Mouse (Mus musculus): ENCODE results near the gene Cdh4.

The Cdh4 gene

GRCm38 (mm10) chr2:179538535-179538934, 96.3 kb downstream of the Cdh4 start:
- no peak for DNase-seq (ENCODE audit: low read depth, low spot score)

GRCm38 (mm10) chr2:179539532-179540245, 97.5 kb downstream of the Cdh4 start:
- no peak for DNase-seq (ENCODE audit: low read depth, low spot score)

GRCm38 (mm10) chr2:179541096-179541495, 98.9 kb downstream of the Cdh4 start:
- DNase-seq (ENCODE audit: low read depth, low spot score), result no peak

GRCm38 (mm10) chr2:179547627-179548026, 105.4 kb downstream of the Cdh4 start:
- DNase-seq (ENCODE audit: low read depth, low spot score), result no peak

- DNase-seq (ENCODE audit: low read depth, low spot score), result no peak
Observed at GRCm38 (mm10) chr2:179555928-179556327, 113.7 kb downstream of the Cdh4 start.

- DNase-seq (ENCODE audit: low read depth, low spot score), result no peak
Observed at GRCm38 (mm10) chr2:179562350-179562749, 120.1 kb downstream of the Cdh4 start.

GRCm38 (mm10) chr2:179565611-179566010, 123.4 kb downstream of the Cdh4 start:
- no peak for DNase-seq (ENCODE audit: low read depth, low spot score)

- no peak for DNase-seq (ENCODE audit: low read depth, low spot score)
Observed at GRCm38 (mm10) chr2:179567886-179568285, 125.7 kb downstream of the Cdh4 start.

- DNase-seq (ENCODE audit: low read depth, low spot score), result no peak
Observed at GRCm38 (mm10) chr2:179569171-179569570, 126.9 kb downstream of the Cdh4 start.

- DNase-seq (ENCODE audit: low read depth, low spot score), result peak; percentile 37
Observed at GRCm38 (mm10) chr2:179571175-179571769, 129.0 kb downstream of the Cdh4 start.

- peak; percentile 62 for DNase-seq (ENCODE audit: low read depth, low spot score)
Observed at GRCm38 (mm10) chr2:179573331-179573730, 131.1 kb downstream of the Cdh4 start.

- no peak for DNase-seq (ENCODE audit: low read depth, low spot score)
Observed at GRCm38 (mm10) chr2:179573786-179574185, 131.6 kb downstream of the Cdh4 start.

GRCm38 (mm10) chr2:179575585-179575984, 133.4 kb downstream of the Cdh4 start:
- DNase-seq (ENCODE audit: low read depth, low spot score), result no peak

GRCm38 (mm10) chr2:179576221-179576620, 134.0 kb downstream of the Cdh4 start:
- no peak for DNase-seq (ENCODE audit: low read depth, low spot score)

- DNase-seq (ENCODE audit: low read depth, low spot score), result no peak
Observed at GRCm38 (mm10) chr2:179578329-179578728, 136.1 kb downstream of the Cdh4 start.

- no peak for DNase-seq (ENCODE audit: low read depth, low spot score)
Observed at GRCm38 (mm10) chr2:179578842-179579241, 136.6 kb downstream of the Cdh4 start.

- no peak for DNase-seq (ENCODE audit: low read depth, low spot score)
Observed at GRCm38 (mm10) chr2:179580415-179580814, 138.2 kb downstream of the Cdh4 start.

GRCm38 (mm10) chr2:179581058-179581457, 138.8 kb downstream of the Cdh4 start:
- DNase-seq (ENCODE audit: low read depth, low spot score), result no peak

GRCm38 (mm10) chr2:179582966-179583365, 140.7 kb downstream of the Cdh4 start:
- DNase-seq (ENCODE audit: low read depth, low spot score), result no peak

- no peak for DNase-seq (ENCODE audit: low read depth, low spot score)
Observed at GRCm38 (mm10) chr2:179584672-179585071, 142.4 kb downstream of the Cdh4 start.

GRCm38 (mm10) chr2:179586436-179586835, 144.2 kb downstream of the Cdh4 start:
- no peak for DNase-seq (ENCODE audit: low read depth, low spot score)

GRCm38 (mm10) chr2:179587069-179587468, 144.8 kb downstream of the Cdh4 start:
- no peak for DNase-seq (ENCODE audit: low read depth, low spot score)

- DNase-seq (ENCODE audit: low read depth, low spot score), result no peak
Observed at GRCm38 (mm10) chr2:179591661-179592060, 149.4 kb downstream of the Cdh4 start.
